Mouse (Mus musculus) brain, adult 2 months (tissue): ENCODE results near the gene Slc35d1.
"Not testable (repeated sequence)": the region's sequence is repeated elsewhere in the genome, so short reads cannot be mapped to it uniquely, and the experiment has no call there.

Experiments
- DNase-seq: peaks from one replicate; pipeline ENCODE4 v3.0.0; 2011; ENCODE audit warnings: low read depth, low spot score

Slc35d1 gene

GRCm38 (mm10) chr4:103188786-103189640 lies 26.0 kb downstream of the Slc35d1 start:
- DNase-seq, result no peak

DNA sequence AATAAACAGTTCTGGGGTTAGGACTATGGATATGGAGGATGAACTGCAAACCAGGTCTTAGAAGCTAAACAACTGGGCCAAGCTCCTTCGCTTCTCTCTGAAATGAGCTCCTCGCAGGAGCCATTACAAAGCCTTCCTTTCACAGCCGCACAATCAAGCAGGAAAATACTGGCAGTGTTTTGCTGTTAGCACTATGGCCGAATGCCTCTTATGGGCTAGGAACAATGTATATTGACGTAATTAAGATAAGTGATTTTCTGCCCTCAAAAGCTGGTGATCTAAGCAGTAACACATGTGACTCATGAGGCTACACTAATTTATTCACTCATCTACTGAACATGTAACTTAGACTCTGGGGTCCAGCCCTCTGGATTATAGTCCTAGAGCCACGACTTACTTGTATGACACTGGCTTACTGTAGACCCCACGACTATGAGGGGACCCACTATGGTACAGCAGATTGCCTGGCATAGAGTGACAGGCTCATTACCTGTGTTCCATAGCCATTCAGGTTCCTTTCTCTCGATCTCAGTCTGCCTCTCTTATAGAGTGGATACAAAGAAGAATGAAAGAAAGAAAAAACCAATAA lies 34.6 kb downstream of the Slc35d1 start:
- no peak for DNase-seq

DNA sequence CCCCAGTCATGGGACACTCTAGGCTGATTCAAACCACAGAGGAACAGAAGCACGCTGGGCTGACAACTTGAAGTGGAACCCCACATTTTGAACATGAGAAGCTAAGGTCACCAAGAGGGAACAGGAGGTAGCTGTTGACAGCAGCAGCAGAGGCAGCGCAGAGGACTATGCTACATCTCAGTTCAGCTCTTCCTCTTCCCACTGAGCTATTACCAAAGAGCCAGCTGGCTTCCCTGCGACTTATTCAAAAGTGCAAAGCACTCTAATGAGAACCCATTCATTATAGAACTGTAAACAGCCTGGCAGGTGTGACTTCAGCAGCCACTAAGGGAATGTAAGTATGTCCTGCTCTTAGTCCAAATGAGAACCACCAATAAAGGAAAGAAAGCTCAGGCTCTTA lies 35.4 kb downstream of the Slc35d1 start:
- peak; percentile 55 for DNase-seq

GRCm38 (mm10) chr4:103178635-103179318 lies 36.2 kb downstream of the Slc35d1 start:
- DNase-seq, result peak; percentile 81

DNA sequence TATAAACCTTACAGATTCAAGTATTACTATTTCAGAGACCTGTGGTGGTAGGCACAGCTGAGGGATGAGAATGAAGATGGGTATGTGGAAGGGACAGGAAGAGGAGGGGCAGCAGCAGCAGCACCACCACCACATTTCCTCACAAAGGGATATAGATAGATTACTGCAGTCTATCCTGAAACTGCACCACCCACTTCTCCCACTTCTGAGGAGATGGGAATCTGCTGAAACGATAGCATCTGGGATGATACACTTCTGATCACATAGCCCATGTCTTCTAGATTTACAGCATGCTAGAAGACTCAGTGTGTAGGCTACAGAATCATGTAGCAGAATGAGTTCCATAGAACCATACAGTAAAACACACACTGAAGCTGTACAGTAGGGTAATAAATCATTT lies 37.3 kb downstream of the Slc35d1 start:
- peak; percentile 54 for DNase-seq

- DNase-seq, result peak; percentile 25
These were observed 41.0 kb downstream of the Slc35d1 start for GRCm38 (mm10) chr4:103174001-103174400.

- DNase-seq, result no peak
These were observed 41.5 kb downstream of the Slc35d1 start for GRCm38 (mm10) chr4:103173507-103173906.

- peak; percentile 67 for DNase-seq
These were observed 43.7 kb downstream of the Slc35d1 start for GRCm38 (mm10) chr4:103171256-103171655.

DNA sequence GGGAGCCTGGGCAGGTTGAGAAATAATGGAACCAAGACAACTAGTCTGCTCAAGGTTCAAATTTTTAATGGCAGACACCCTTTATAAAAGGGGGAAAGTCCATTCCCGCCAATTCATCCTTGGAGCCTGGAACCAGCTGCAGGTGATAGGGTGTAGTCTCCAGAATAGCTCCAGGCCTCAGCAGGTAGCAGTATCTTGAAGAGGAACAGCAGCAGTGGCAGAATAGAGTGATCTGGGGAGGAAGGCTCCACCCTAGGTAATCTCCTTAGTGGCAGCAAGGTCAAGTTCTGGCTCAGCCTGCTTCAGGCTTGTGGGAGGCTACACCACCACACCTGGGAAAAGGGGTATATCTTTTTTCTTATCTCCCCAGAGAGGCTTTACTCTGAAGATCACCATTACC lies 48.8 kb downstream of the Slc35d1 start:
- DNase-seq, result not testable (repeated sequence)

GRCm38 (mm10) chr4:103158781-103159180 lies 56.2 kb downstream of the Slc35d1 start:
- no peak for DNase-seq

DNA sequence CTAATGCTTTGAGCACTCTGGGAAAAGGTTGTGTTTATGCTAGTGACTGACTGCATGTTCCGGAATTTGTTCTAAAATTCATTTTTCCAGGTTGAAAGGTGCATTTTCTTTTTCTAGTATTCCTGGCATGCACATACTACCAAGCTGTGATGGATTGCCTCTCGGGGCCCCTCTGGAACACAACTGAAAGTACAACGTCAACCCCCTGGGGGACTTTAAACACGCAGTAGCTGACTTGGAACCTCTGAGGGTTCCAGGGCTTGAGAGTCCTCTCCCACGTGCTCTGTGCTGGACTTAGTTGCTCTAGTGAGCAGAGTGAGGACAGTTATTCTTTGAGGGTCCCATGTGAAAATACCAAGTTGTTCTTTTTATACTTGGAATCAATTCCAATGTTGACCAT lies 63.0 kb downstream of the Slc35d1 start:
- no peak for DNase-seq

DNA sequence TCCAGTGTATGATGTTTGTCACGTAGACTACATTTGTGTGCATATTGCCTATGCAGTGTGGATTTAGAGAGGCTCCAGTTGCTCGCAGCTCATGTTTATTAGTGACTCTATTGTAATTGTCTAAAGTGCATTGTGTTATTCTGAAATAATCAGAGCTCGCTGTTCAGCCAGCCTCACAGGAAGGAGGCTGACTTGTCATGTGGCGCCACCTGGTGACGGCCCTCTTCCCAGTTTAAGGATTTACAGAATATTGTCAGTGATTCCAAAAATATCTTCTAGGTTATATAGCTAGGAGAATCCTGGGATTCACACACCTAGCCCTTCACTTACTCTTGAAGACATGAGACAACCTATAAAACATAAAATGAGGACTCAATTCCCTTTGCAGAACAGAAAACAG lies 68.6 kb downstream of the Slc35d1 start:
- peak; percentile 85 for DNase-seq

GRCm38 (mm10) chr4:103136946-103137345 lies 78.0 kb downstream of the Slc35d1 start:
- DNase-seq, result no peak

DNA sequence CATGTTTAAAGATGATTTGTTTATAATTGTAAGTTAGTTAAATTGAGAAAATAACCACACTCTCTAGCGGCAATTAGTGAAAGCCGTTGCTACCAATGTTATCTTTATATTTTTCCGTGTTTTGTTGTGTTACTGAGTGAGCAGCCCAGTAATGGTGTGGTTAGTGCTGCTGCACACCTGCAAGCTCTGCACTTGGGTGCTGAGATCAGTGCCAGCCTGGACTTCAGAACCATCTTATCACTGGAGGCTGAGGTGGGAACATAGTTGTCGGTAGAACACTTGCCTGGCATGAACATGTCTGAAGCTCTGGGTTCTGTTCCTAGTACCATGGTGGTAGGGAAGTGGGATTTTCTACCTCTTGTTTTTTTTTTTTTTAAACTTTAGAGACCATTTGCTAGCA lies 88.4 kb downstream of the Slc35d1 start:
- DNase-seq, result no peak

GRCm38 (mm10) chr4:103123606-103124005 lies 91.4 kb downstream of the Slc35d1 start:
- no peak for DNase-seq

DNA sequence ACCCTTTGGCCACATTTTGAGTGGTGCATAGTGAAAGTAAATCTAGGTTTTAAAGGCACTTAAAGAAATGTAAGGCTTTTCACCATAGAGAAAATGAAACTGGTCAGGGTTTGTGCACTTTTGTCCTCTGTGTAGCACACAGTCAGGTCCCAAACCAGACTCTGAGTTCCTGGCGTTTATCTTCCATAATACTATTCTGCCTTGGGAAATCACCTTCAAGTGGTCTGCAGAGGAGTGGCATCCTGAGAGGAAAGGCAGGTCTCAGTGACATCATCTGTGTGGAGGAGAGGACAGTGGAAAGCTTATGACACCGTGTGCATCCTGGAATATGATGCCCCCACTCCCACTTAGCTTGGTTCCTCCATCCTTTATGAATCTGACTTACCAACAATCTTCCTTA lies 91.9 kb downstream of the Slc35d1 start:
- DNase-seq, result no peak

- DNase-seq, result no peak
These were observed 94.0 kb downstream of the Slc35d1 start for GRCm38 (mm10) chr4:103120874-103121389.
